Mouse (Mus musculus) lung, postnatal 0 days (tissue): ENCODE measurements at regions not wholly inside any gene's neighbourhood (a gene's known extent, or its start where the extent isn't known, plus 50 kb on each side); places are given as distances from the start of the nearest gene placed in this dataset.

ENCODE experiments used
- CTCF ChIP-seq: IDR thresholded peaks from 2 replicates; pipeline ENCODE4 v1.5.1; 2016; ENCODE audit warnings: antibody characterized with exemption, mild to moderate bottlenecking
- EP300 ChIP-seq: IDR thresholded peaks from 2 replicates; pipeline ENCODE4 v1.6.1; 2016; ENCODE audit warnings: antibody characterized with exemption, mild to moderate bottlenecking, control low read depth

DNA sequence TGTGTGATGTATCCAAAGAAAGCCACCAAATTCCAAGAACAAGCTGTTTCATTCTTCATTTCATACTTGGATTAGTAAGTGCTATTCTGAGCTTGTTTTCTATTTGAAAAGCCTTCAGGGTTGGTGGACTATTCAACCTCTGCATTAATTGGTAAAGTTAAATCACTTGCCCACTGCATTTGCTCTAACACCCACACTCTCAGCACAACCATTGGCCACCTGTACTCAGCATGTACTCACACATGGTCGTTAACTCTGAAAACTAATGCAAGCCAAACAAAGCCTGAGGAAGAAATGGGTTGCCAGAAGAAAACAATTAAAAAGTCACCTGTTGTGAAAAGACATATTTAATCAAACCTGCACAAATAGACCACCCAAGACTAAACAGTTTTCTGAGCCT, 267.5 kb downstream of the Trim52 start:
- no peak for TF ChIP-seq CTCF
- no peak for TF ChIP-seq EP300
